Mouse (Mus musculus): ENCODE measurements around the gene Chn1. TPM values are rescaled to one million over a fixed set of nuclear protein-coding genes. Genes with fewer than 3 reads are reported as not detected.
A peak's percentile ranks its signal among the peaks of the same experiment; 100 is the strongest.

Chn1 gene
- total and polyA plus RNA-seq, 3 experiments = 4.2 to 17.0 (median 9.9) TPM

- no peak overlapping the region for H3K27ac ChIP-seq (ENCODE audit: insufficient read depth, low read depth)
- H3K79me2 ChIP-seq (replicated peaks; ENCODE audit: control insufficient read depth, extremely low read depth, insufficient read depth, poor library complexity, severe bottlenecking) = no peaks in the 10 kb centered on the region
- H3K36me3 ChIP-seq (replicated peaks in 1 of 2; ENCODE audit: control insufficient read depth in 1 of 2, insufficient read depth in 1 of 2, low read length in 1 of 2) = no peaks in the 10 kb centered on the region
- no peak overlapping the region for H3K9ac ChIP-seq (ENCODE audit: insufficient read depth, low read depth)
- H3K4me3 ChIP-seq (replicated peaks in 1 of 3; ENCODE audit: low read depth in 2 of 3, low read length in 2 of 3, poor library complexity in 1 of 3) = no peak overlapping the region
- H3K4me2 ChIP-seq (ENCODE audit: insufficient read depth, low read depth, poor library complexity, severe bottlenecking) = 0 out of 2 replicates have a peak overlapping the region, but pooled peaks have one; percentile 41
- TF ChIP-seq ZNF384 (IDR thresholded peaks at IDR 0.05; ENCODE audit: low read depth, low read length) (no peak), ETS1 (conservative IDR thresholded peaks at IDR 0.05; ENCODE audit: low read depth, low read length) (peak; percentile 18; the same call in 1 of the 2 replicates), RAD21 (IDR thresholded peaks at IDR 0.05; ENCODE audit: low read depth, low read length) (no peak)
- dilution Hi-C loops (cut with MboI; ENCODE audit: extremely low pct_ligation_motif_present, extremely low pct_unique_long_range_greater_than_20kb, low sequenced_read_pairs) = no loop called here
- no peaks in the 10 kb centered on the region for H3K27me3 ChIP-seq (replicated peaks)
- in situ Hi-C loops (cut with MboI; ENCODE audit: low pct_ligation_motif_present, low pct_unique_long_range_greater_than_20kb, low sequenced_read_pairs) = loop anchor here (5.0 to 25.0 kb wide), 2 partner anchors 81 to 324 kb away; partner anchors contain the start of gene Atf2
- no peak for DNase-seq (ENCODE audit: extremely low read depth)
- H3K9me3 ChIP-seq (replicated peaks; ENCODE audit: low read length) = peaks cover 2% of the 10 kb centered on the region
- peaks cover 8 to 26% of the 10 kb centered on the region in 2 experiments; a peak in 3 of 4 replicates for H3K4me1 ChIP-seq (ENCODE audit: control insufficient read depth in 1 of 2, insufficient read depth in 2 of 2)
These were observed 211.5 kb downstream of the Chn1 start for GRCm38 (mm10) chr2:73563690-73564089.

- DNase-seq (ENCODE audit: extremely low read depth) = no peak
- dilution Hi-C loops (cut with MboI; ENCODE audit: extremely low pct_ligation_motif_present, extremely low pct_unique_long_range_greater_than_20kb, low sequenced_read_pairs) (no loop called here), in situ Hi-C loops (cut with MboI; ENCODE audit: low pct_ligation_motif_present, low pct_unique_long_range_greater_than_20kb, low sequenced_read_pairs) (loop anchor here (5.0 to 25.0 kb wide), 2 partner anchors 80 to 325 kb away; partner anchors contain the start of gene Atf2)
- Histone ChIP-seq H3K4me1 (ENCODE audit: control insufficient read depth in 1 of 2, insufficient read depth in 2 of 2) (peaks cover 8 to 26% of the 10 kb centered on the region in 2 experiments; a peak in 3 of 4 replicates), H3K9me3 (replicated peaks; ENCODE audit: low read length) (peaks cover 2% of the 10 kb centered on the region), H3K79me2 (replicated peaks; ENCODE audit: control insufficient read depth, extremely low read depth, insufficient read depth, poor library complexity, severe bottlenecking) (no peaks in the 10 kb centered on the region), H3K4me2 (ENCODE audit: insufficient read depth, low read depth, poor library complexity, severe bottlenecking) (no peak overlapping the region), H3K9ac (ENCODE audit: insufficient read depth, low read depth) (no peak overlapping the region), H3K36me3 (replicated peaks in 1 of 2; ENCODE audit: control insufficient read depth in 1 of 2, insufficient read depth in 1 of 2, low read length in 1 of 2) (no peaks in the 10 kb centered on the region), H3K27ac (ENCODE audit: insufficient read depth, low read depth) (no peak overlapping the region), H3K27me3 (replicated peaks) (no peaks in the 10 kb centered on the region), H3K4me3 (replicated peaks in 1 of 3; ENCODE audit: low read depth in 2 of 3, low read length in 2 of 3, poor library complexity in 1 of 3) (no peak overlapping the region)
- no peak for TF ChIP-seq RCOR1 (conservative IDR thresholded peaks at IDR 0.05; ENCODE audit: low read depth, low read length)
- peak; percentile 30 for TF ChIP-seq USF1 (IDR thresholded peaks at IDR 0.05; ENCODE audit: low read depth, low read length)
These were observed 212.5 kb downstream of the Chn1 start for GRCm38 (mm10) chr2:73562656-73563055.

GRCm38 (mm10) chr2:73561665-73562063, 213.5 kb downstream of the Chn1 start:
- Histone ChIP-seq H3K4me1 (ENCODE audit: control insufficient read depth in 1 of 2, insufficient read depth in 2 of 2) (peaks cover 8 to 26% of the 10 kb centered on the region in 2 experiments; a peak in 3 of 4 replicates), H3K79me2 (replicated peaks; ENCODE audit: control insufficient read depth, extremely low read depth, insufficient read depth, poor library complexity, severe bottlenecking) (no peaks in the 10 kb centered on the region), H3K27ac (ENCODE audit: insufficient read depth, low read depth) (no peak overlapping the region), H3K9me3 (replicated peaks; ENCODE audit: low read length) (peaks cover 2% of the 10 kb centered on the region), H3K9ac (ENCODE audit: insufficient read depth, low read depth) (no peak overlapping the region), H3K4me2 (ENCODE audit: insufficient read depth, low read depth, poor library complexity, severe bottlenecking) (0 out of 2 replicates have a peak overlapping the region, but pooled peaks have one; percentile 24), H3K27me3 (replicated peaks) (no peaks in the 10 kb centered on the region), H3K4me3 (replicated peaks in 1 of 3; ENCODE audit: low read depth in 2 of 3, low read length in 2 of 3, poor library complexity in 1 of 3) (peak overlapping the region in 1 of 3 experiments; percentile 12), H3K36me3 (replicated peaks in 1 of 2; ENCODE audit: control insufficient read depth in 1 of 2, insufficient read depth in 1 of 2, low read length in 1 of 2) (no peaks in the 10 kb centered on the region)
- in situ Hi-C loops (cut with MboI; ENCODE audit: low pct_ligation_motif_present, low pct_unique_long_range_greater_than_20kb, low sequenced_read_pairs) (loop anchor here (5.0 to 25.0 kb wide), 2 partner anchors 79 to 326 kb away; partner anchors contain the start of gene Atf2), dilution Hi-C loops (cut with MboI; ENCODE audit: extremely low pct_ligation_motif_present, extremely low pct_unique_long_range_greater_than_20kb, low sequenced_read_pairs) (no loop called here)
- TF ChIP-seq PAX5 (IDR thresholded peaks at IDR 0.05; ENCODE audit: low read length) = no peak
- 0 out of 2 replicates have a peak, but pooled peaks have one; percentile 18 for TF ChIP-seq TBP (conservative IDR thresholded peaks at IDR 0.05; ENCODE audit: low read depth, low read length)
- TF ChIP-seq MYC (IDR thresholded peaks at IDR 0.05; ENCODE audit: low read depth, low read length) = 0 out of 2 replicates have a peak, but pooled peaks have one; percentile 39
- TF ChIP-seq USF2 (conservative IDR thresholded peaks at IDR 0.05; ENCODE audit: low read depth, low read length) = no peak
- peak; percentile 96 for TF ChIP-seq ELF1 (IDR thresholded peaks at IDR 0.05; ENCODE audit: low read depth, low read length)
- no peak for TF ChIP-seq POLR2AphosphoS2 (IDR thresholded peaks at IDR 0.05; ENCODE audit: low read depth, low read length)
- 0 out of 2 replicates have a peak, but pooled peaks have one; percentile 27 for TF ChIP-seq POLR2A (IDR thresholded peaks at IDR 0.05; ENCODE audit: low read depth, low read length)
- peak; percentile 63 to 76 for TF ChIP-seq CTCF (conservative IDR thresholded peaks at IDR 0.05 in 1 of 2, IDR thresholded peaks at IDR 0.05 in 1 of 2; ENCODE audit: low read depth in 2 of 2, low read length in 2 of 2)
- TF ChIP-seq HCFC1 (IDR thresholded peaks at IDR 0.05; ENCODE audit: low read depth, low read length) = peak; percentile 61
- no peak for TF ChIP-seq ZMIZ1 (IDR thresholded peaks at IDR 0.05; ENCODE audit: low read depth, low read length)
- DNase-seq (ENCODE audit: extremely low read depth) = peak; percentile 68
